Mouse (Mus musculus): ENCODE data around the gene Rapgef3.

The Rapgef3 gene

GRCm38 (mm10) chr15:97768192-97768591, 420 bp upstream of the Rapgef3 start:
- peak; percentile 65 for DNase-seq

- DNase-seq, result peak; percentile 47
Measured at GRCm38 (mm10) chr15:97766594-97767279, 1.0 kb downstream of the Rapgef3 start.

- DNase-seq, result no peak
Measured at GRCm38 (mm10) chr15:97766194-97766593, 1.6 kb downstream of the Rapgef3 start.

- DNase-seq, result peak; percentile 35
Measured at GRCm38 (mm10) chr15:97765090-97765794, 2.5 kb downstream of the Rapgef3 start.

- no peak for DNase-seq
Measured at GRCm38 (mm10) chr15:97764532-97764931, 3.2 kb downstream of the Rapgef3 start.

GRCm38 (mm10) chr15:97763256-97764049, 4.3 kb downstream of the Rapgef3 start:
- no peak for DNase-seq

GRCm38 (mm10) chr15:97762733-97763132, 5.0 kb downstream of the Rapgef3 start:
- DNase-seq, result peak; percentile 62

- no peak for DNase-seq
Measured at GRCm38 (mm10) chr15:97761438-97761837, 6.3 kb downstream of the Rapgef3 start.

- no peak for DNase-seq
Measured at GRCm38 (mm10) chr15:97760952-97761351, 6.8 kb downstream of the Rapgef3 start.

- no peak for DNase-seq
Measured at GRCm38 (mm10) chr15:97760006-97760405, 7.8 kb downstream of the Rapgef3 start.

GRCm38 (mm10) chr15:97755361-97755760, 12.4 kb downstream of the Rapgef3 start:
- DNase-seq, result no peak

- DNase-seq, result no peak
Measured at GRCm38 (mm10) chr15:97754476-97754875, 13.3 kb downstream of the Rapgef3 start.

GRCm38 (mm10) chr15:97752491-97752890, 15.3 kb downstream of the Rapgef3 start:
- no peak for DNase-seq

GRCm38 (mm10) chr15:97751676-97752075, 16.1 kb downstream of the Rapgef3 start:
- DNase-seq, result peak; percentile 41

- peak; percentile 92 for DNase-seq
Measured at GRCm38 (mm10) chr15:97750697-97751096, 17.1 kb downstream of the Rapgef3 start.

- no peak for DNase-seq
Measured at GRCm38 (mm10) chr15:97749841-97750240, 17.9 kb downstream of the Rapgef3 start.

GRCm38 (mm10) chr15:97749397-97749796, 18.4 kb downstream of the Rapgef3 start:
- DNase-seq, result no peak

GRCm38 (mm10) chr15:97748964-97749363, 18.8 kb downstream of the Rapgef3 start:
- DNase-seq, result no peak

- DNase-seq, result no peak
Measured at GRCm38 (mm10) chr15:97748309-97748708, 19.5 kb downstream of the Rapgef3 start.

GRCm38 (mm10) chr15:97747486-97747885, 20.3 kb downstream of the Rapgef3 start:
- DNase-seq, result no peak

GRCm38 (mm10) chr15:97746748-97747147, 21.0 kb downstream of the Rapgef3 start:
- no peak for DNase-seq

GRCm38 (mm10) chr15:97746278-97746677, 21.5 kb downstream of the Rapgef3 start:
- DNase-seq, result no peak

GRCm38 (mm10) chr15:97745331-97745730, 22.4 kb downstream of the Rapgef3 start:
- peak; percentile 34 for DNase-seq

- DNase-seq, result no peak
Measured at GRCm38 (mm10) chr15:97744930-97745329, 22.8 kb downstream of the Rapgef3 start.
